Mouse (Mus musculus): ENCODE results near the gene Uxs1. TPM values are rescaled to one million over a fixed set of nuclear protein-coding genes. Genes with fewer than 3 reads are reported as not detected.

Gene Uxs1
- polyA plus RNA-seq, 1 experiment from 2014 or later = 11.3 TPM

GRCm38 (mm10) chr1:43732657-43733056 lies 94.9 kb downstream of the Uxs1 start:
- no peak overlapping the region for H3K27ac ChIP-seq (ENCODE audit: low read depth, low read length)
- no peaks in the 10 kb centered on the region for H3K27me3 ChIP-seq (ENCODE audit: control insufficient read depth, insufficient read depth, low read length)
- H3K4me3 ChIP-seq (ENCODE audit: low read depth, low read length) = no peak overlapping the region
- no peak overlapping the region for H3K9ac ChIP-seq (ENCODE audit: low read depth, low read length)
- 87% methylated on average over 1 of the region's 1 CpGs for WGBS (ENCODE audit: insufficient replicate concordance)
- no peaks in the 10 kb centered on the region for H3K36me3 ChIP-seq (ENCODE audit: control insufficient read depth, insufficient read depth, low read length)
- H3K4me2 ChIP-seq = no peak overlapping the region
- ATAC-seq (replicated peaks; ENCODE audit: insufficient number of reproducible peaks, low FRiP score, low TSS enrichment) = no peak
- H3K9me3 ChIP-seq (replicated peaks; ENCODE audit: control insufficient read depth, low read length) = no peaks in the 10 kb centered on the region
- no peaks in the 10 kb centered on the region for H3K4me1 ChIP-seq (ENCODE audit: control insufficient read depth, insufficient read depth, low read length)

GRCm38 (mm10) chr1:43732100-43732499 lies 95.5 kb downstream of the Uxs1 start:
- H3K4me3 ChIP-seq (ENCODE audit: low read depth, low read length) = no peak overlapping the region
- no peak for ATAC-seq (replicated peaks; ENCODE audit: insufficient number of reproducible peaks, low FRiP score, low TSS enrichment)
- H3K4me1 ChIP-seq (ENCODE audit: control insufficient read depth, insufficient read depth, low read length) = no peaks in the 10 kb centered on the region
- H3K36me3 ChIP-seq (ENCODE audit: control insufficient read depth, insufficient read depth, low read length) = no peaks in the 10 kb centered on the region
- H3K9ac ChIP-seq (ENCODE audit: low read depth, low read length) = no peak overlapping the region
- no peak overlapping the region for H3K4me2 ChIP-seq
- H3K27ac ChIP-seq (ENCODE audit: low read depth, low read length) = no peak overlapping the region
- no peaks in the 10 kb centered on the region for H3K9me3 ChIP-seq (replicated peaks; ENCODE audit: control insufficient read depth, low read length)
- no peaks in the 10 kb centered on the region for H3K27me3 ChIP-seq (ENCODE audit: control insufficient read depth, insufficient read depth, low read length)
- 75% methylated on average over 4 of the region's 4 CpGs for WGBS (ENCODE audit: insufficient replicate concordance)

DNA sequence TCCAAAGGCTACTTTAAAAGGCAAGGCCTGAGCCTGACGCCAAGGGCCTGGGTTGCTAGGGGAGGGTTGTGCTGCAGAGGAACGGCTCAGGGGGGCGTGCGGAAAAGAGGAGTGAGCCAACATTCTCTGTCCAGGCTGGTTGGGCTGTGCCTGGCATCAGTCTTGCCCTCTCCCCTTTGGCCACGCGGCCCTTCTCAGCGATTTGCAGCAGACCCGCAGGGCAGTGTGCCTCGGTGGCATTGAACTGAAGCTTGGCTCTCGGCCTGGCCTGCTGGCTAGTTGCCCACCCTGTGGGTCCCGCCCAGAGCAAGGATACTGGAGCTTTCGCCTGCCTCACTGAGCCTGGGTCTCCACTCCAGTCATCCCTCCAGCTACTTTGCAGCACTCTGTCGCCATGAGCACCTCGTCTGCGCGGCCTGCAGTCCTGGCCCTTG lies 97.1 kb downstream of the Uxs1 start, which contains the start of gene 1500015O10Rik:
TSS of gene 1500015O10Rik (plus strand) at position 112 of the 434 bp plus-strand sequence.
- Histone ChIP-seq H3K9ac (ENCODE audit: low read depth, low read length) (no peak within 1 kb of the TSS), H3K9me3 (replicated peaks; ENCODE audit: control insufficient read depth, low read length) (no peaks in the 10 kb centered on the region), H3K36me3 (ENCODE audit: control insufficient read depth, insufficient read depth, low read length) (no peaks in the 10 kb centered on the region), H3K27ac (ENCODE audit: low read depth, low read length) (no peak within 1 kb of the TSS), H3K4me2 (no peak within 1 kb of the TSS), H3K4me1 (ENCODE audit: control insufficient read depth, insufficient read depth, low read length) (no peaks in the 10 kb centered on the region), H3K4me3 (ENCODE audit: low read depth, low read length) (no peak within 1 kb of the TSS), H3K27me3 (ENCODE audit: control insufficient read depth, insufficient read depth, low read length) (no peaks in the 10 kb centered on the region)
- 55% methylated on average over 16 of the region's 16 CpGs for WGBS (ENCODE audit: insufficient replicate concordance)
- ATAC-seq (replicated peaks; ENCODE audit: insufficient number of reproducible peaks, low FRiP score, low TSS enrichment) = no peak

DNA sequence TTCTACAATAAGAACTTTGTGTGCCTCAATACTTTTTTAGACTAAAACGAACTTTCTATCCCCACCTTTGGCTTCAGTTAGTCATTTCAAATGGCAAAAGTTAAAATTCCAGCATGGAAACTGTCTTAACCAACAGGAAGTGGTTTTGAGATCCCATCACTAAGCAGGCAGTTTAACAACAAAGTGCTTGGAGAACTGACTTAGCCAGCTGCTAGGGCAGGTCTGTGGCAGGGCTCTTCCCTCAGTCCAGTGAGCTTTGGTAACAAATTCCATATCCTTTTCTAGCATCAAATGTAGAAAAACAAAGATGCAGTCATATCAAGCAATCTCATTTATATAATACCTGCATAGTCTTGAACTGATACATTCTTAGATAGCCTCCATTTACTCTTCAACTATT lies 105.1 kb downstream of the Uxs1 start:
- no peak overlapping the region for H3K4me2 ChIP-seq
- no peak for ATAC-seq (replicated peaks; ENCODE audit: insufficient number of reproducible peaks, low FRiP score, low TSS enrichment)
- H3K4me1 ChIP-seq (ENCODE audit: control insufficient read depth, insufficient read depth, low read length) = no peaks in the 10 kb centered on the region
- H3K27me3 ChIP-seq (ENCODE audit: control insufficient read depth, insufficient read depth, low read length) = no peaks in the 10 kb centered on the region
- H3K9me3 ChIP-seq (replicated peaks; ENCODE audit: control insufficient read depth, low read length) = no peaks in the 10 kb centered on the region
- 62% methylated on average over 1 of the region's 1 CpGs for WGBS (ENCODE audit: insufficient replicate concordance)
- no peak overlapping the region for H3K4me3 ChIP-seq (ENCODE audit: low read depth, low read length)
- H3K9ac ChIP-seq (ENCODE audit: low read depth, low read length) = no peak overlapping the region
- H3K36me3 ChIP-seq (ENCODE audit: control insufficient read depth, insufficient read depth, low read length) = no peaks in the 10 kb centered on the region
- H3K27ac ChIP-seq (ENCODE audit: low read depth, low read length) = no peak overlapping the region

- no peak overlapping the region for H3K9ac ChIP-seq (ENCODE audit: low read depth, low read length)
- no peak for ATAC-seq (replicated peaks; ENCODE audit: insufficient number of reproducible peaks, low FRiP score, low TSS enrichment)
- no peak overlapping the region for H3K4me3 ChIP-seq (ENCODE audit: low read depth, low read length)
- no peak overlapping the region for H3K4me2 ChIP-seq
- H3K36me3 ChIP-seq (ENCODE audit: control insufficient read depth, insufficient read depth, low read length) = no peaks in the 10 kb centered on the region
- WGBS (ENCODE audit: insufficient replicate concordance) = 71% methylated on average over 2 of the region's 2 CpGs
- no peak overlapping the region for H3K27ac ChIP-seq (ENCODE audit: low read depth, low read length)
- no peaks in the 10 kb centered on the region for H3K9me3 ChIP-seq (replicated peaks; ENCODE audit: control insufficient read depth, low read length)
- H3K4me1 ChIP-seq (ENCODE audit: control insufficient read depth, insufficient read depth, low read length) = 0 out of 2 replicates have a peak, but pooled peaks cover 3% of the 10 kb centered on the region
- no peaks in the 10 kb centered on the region for H3K27me3 ChIP-seq (ENCODE audit: control insufficient read depth, insufficient read depth, low read length)
Measured at GRCm38 (mm10) chr1:43718793-43719192, 108.8 kb downstream of the Uxs1 start.

DNA sequence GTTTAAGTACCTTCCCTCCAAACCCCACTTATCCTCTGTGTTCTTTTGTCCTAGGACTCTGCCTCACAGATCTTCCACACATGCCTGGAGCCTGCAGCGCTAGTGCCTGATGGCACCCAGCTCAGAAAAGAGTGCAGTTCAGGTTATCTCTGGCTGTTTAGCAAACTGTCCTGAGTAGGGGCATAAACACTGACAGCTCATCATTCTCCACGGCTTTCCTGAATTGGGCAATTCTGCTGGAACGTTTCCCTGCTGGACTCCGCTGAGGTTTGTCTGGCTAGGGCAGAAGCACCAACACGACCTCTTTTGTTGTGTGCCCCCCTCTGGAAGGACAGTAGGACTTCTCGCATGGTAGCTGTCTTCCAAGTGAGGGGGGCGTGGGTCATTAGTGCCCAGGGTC lies 109.6 kb downstream of the Uxs1 start:
- Histone ChIP-seq H3K27ac (ENCODE audit: low read depth, low read length) (no peak overlapping the region), H3K4me2 (no peak overlapping the region), H3K9ac (ENCODE audit: low read depth, low read length) (no peak overlapping the region), H3K36me3 (ENCODE audit: control insufficient read depth, insufficient read depth, low read length) (no peaks in the 10 kb centered on the region), H3K4me3 (ENCODE audit: low read depth, low read length) (no peak overlapping the region), H3K27me3 (ENCODE audit: control insufficient read depth, insufficient read depth, low read length) (no peaks in the 10 kb centered on the region), H3K9me3 (replicated peaks; ENCODE audit: control insufficient read depth, low read length) (no peaks in the 10 kb centered on the region), H3K4me1 (ENCODE audit: control insufficient read depth, insufficient read depth, low read length) (0 out of 2 replicates have a peak, but pooled peaks cover 3% of the 10 kb centered on the region)
- no peak for ATAC-seq (replicated peaks; ENCODE audit: insufficient number of reproducible peaks, low FRiP score, low TSS enrichment)
- WGBS (ENCODE audit: insufficient replicate concordance) = 68% methylated on average over 7 of the region's 7 CpGs

GRCm38 (mm10) chr1:43714841-43715240 lies 112.8 kb downstream of the Uxs1 start:
- WGBS (ENCODE audit: insufficient replicate concordance) = 77% methylated on average over 2 of the region's 2 CpGs
- Histone ChIP-seq H3K27ac (ENCODE audit: low read depth, low read length) (no peak overlapping the region), H3K4me1 (ENCODE audit: control insufficient read depth, insufficient read depth, low read length) (0 out of 2 replicates have a peak, but pooled peaks cover 3% of the 10 kb centered on the region), H3K9me3 (replicated peaks; ENCODE audit: control insufficient read depth, low read length) (no peaks in the 10 kb centered on the region), H3K36me3 (ENCODE audit: control insufficient read depth, insufficient read depth, low read length) (no peaks in the 10 kb centered on the region), H3K9ac (ENCODE audit: low read depth, low read length) (no peak overlapping the region), H3K27me3 (ENCODE audit: control insufficient read depth, insufficient read depth, low read length) (no peaks in the 10 kb centered on the region), H3K4me2 (no peak overlapping the region), H3K4me3 (ENCODE audit: low read depth, low read length) (no peak overlapping the region)
- no peak for ATAC-seq (replicated peaks; ENCODE audit: insufficient number of reproducible peaks, low FRiP score, low TSS enrichment)

DNA sequence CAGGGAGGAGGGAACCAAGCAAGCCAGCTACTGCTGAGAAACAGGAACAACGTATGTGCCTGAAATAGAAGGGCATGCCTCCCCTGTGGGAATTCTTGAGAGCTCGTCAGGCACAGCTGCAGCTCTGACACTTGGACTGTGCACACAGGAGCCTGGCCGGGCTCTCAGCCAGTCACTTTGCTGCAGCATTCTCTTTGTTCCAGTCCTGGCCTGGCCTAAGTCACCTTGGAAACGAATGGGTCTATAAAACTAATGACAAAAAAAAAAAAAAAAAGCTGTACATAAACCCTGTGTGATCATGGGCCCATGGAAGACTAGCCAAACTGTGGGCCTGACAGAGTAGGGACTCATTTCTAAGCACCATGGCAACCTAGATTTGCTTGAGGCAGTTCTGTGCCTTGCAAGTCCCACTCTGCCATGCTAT lies 129.0 kb downstream of the Uxs1 start:
- peaks cover 16% of the 10 kb centered on the region for H3K4me1 ChIP-seq (ENCODE audit: control insufficient read depth, insufficient read depth, low read length)
- no peak overlapping the region for H3K4me3 ChIP-seq (ENCODE audit: low read depth, low read length)
- H3K9ac ChIP-seq (ENCODE audit: low read depth, low read length) = no peak overlapping the region
- no peaks in the 10 kb centered on the region for H3K36me3 ChIP-seq (ENCODE audit: control insufficient read depth, insufficient read depth, low read length)
- peak; percentile 81 for ATAC-seq (replicated peaks; ENCODE audit: insufficient number of reproducible peaks, low FRiP score, low TSS enrichment)
- H3K27me3 ChIP-seq (ENCODE audit: control insufficient read depth, insufficient read depth, low read length) = no peaks in the 10 kb centered on the region
- no peaks in the 10 kb centered on the region for H3K9me3 ChIP-seq (replicated peaks; ENCODE audit: control insufficient read depth, low read length)
- H3K4me2 ChIP-seq = no peak overlapping the region; the same call in 1 of the 2 replicates
- WGBS (ENCODE audit: insufficient replicate concordance) = 6% methylated on average over 4 of the region's 4 CpGs
- peak overlapping the region; percentile 73 for H3K27ac ChIP-seq (ENCODE audit: low read depth, low read length)
